Mouse (Mus musculus): ENCODE data around the gene Gm773. TPM values are rescaled to one million over a fixed set of nuclear protein-coding genes. Genes with fewer than 3 reads are reported as not detected.

Gene Gm773
- not detected in 4 replicates for total RNA-seq (2023)

DNA sequence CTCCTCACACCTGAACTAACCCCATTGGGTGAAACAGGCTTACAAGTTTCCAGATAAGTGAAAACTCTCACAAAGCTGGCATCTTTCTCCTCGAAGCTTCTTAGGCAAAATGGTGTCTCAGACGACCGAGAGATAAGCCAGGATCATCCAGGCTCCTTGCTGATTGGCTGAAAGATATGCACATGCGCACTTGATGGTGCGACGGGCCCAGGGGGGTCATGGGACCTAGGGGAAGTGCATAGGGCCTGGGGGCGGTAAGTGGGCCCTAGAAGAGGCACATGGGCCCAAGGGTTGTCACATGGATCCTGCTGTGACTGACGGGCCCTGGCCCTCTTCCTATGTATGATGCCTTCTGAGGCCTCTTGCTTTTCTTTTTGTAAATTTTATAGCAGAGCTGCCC lies at the start of gene Gm773:
TSS of gene Gm773 (minus strand) at position 111 of the 400 bp plus-strand sequence.

Other genes with a start within 250 kb of the Gm773 start
- 0.75 TPM in 1 of 4 replicates, not detected in the others for gene 3830403N18Rik, start 76.3 kb downstream of the Gm773 start, total RNA-seq (2023)
- gene Zfp449, start 133.5 kb upstream of the Gm773 start, total RNA-seq (2023), result not detected in 4 replicates
- not detected in 4 replicates for gene Smim10l2a, start 161.7 kb upstream of the Gm773 start, total RNA-seq (2023)
- not detected in 4 replicates for gene Gm2174, start 235.1 kb upstream of the Gm773 start, total RNA-seq (2023)
- 47.7 to 61.3 TPM (median 50.3 TPM) in 4 replicates for gene Ints6l, start 242.0 kb upstream of the Gm773 start, total RNA-seq (2023)

Measured in B cell, adult 62 days (primary cell).